Mouse (Mus musculus): ENCODE data around the gene Sorbs1.

The Sorbs1 gene

DNA sequence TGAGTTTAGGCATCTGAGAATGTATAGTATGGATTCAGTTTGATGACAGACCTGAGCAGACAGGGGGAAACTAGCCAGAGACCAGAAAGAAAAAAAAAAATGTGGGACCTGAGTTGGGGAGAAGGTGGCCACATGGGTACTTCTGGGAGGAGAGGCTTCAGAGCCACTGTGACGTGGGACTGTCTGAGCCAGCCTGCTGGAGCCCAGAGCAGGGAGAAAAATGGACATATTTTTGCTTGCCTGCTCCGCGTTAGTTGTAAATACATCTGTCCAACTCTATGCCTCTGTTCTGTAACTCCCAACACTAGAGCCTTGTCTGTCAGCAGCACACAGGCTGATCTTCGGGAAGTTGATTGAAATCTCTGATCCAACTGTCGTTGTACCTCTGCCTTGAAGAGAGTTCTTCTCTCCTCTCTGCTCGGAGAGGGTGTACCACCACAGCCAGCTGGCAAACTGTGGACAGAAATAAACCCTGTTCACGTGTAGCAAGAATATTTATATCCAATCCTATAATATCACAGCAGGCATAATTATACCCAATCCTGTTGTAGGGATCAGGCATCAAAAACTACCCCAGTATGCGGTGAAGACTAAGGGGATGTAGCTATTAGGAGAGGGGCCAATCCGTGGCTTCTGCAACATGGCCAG is 12.9 kb upstream of the Sorbs1 start:
- Histone ChIP-seq H3K36me3 (ENCODE audit: insufficient read depth, low read length) (no peaks in the 10 kb centered on the region), H3K4me1 (replicated peaks; ENCODE audit: low read depth, low read length) (no peaks in the 10 kb centered on the region), H3K27me3 (ENCODE audit: insufficient read depth, low read length) (peaks cover 7% of the 10 kb centered on the region; the same call in 1 of the 2 replicates), H3K9me3 (ENCODE audit: low read length) (no peaks in the 10 kb centered on the region), H3K4me3 (replicated peaks; ENCODE audit: low read length) (no peak overlapping the region)
- TF ChIP-seq NANOG (IDR thresholded peaks at IDR 0.05; ENCODE audit: borderline replicate concordance, low read length) (no peak), CTCF (conservative IDR thresholded peaks at IDR 0.05; ENCODE audit: low read length) (no peak), POU5F1 (IDR thresholded peaks at IDR 0.05; ENCODE audit: borderline replicate concordance, low read length) (no peak)

DNA sequence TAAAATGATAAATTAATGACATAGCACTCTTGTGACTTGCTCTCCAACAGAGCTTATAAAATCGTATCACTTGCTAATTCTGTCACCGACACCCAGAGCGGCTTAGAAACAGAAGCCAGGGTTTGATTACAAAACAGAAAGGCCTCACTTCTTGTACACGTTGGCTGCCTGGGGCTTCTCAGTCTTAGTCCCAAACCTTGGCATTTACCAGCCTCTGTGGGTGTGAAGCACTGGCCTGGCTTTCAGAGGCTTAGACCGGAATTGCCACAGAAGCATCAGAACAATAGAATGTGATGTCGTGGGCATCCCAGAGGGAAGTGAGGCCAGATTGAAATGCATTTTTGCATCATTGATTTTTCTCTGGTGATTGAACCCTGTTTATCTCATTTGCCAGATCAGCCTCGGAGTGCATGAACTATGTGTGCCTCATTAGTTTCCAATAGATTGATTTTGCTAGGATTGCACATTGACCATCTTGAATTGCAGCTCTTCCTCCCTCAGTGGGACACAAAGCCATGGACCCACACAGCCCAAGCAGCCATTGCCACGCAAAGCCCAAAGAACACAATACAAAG is 9.9 kb upstream of the Sorbs1 start:
- TF ChIP-seq NANOG (IDR thresholded peaks at IDR 0.05; ENCODE audit: borderline replicate concordance, low read length) (no peak), POU5F1 (IDR thresholded peaks at IDR 0.05; ENCODE audit: borderline replicate concordance, low read length) (no peak), CTCF (conservative IDR thresholded peaks at IDR 0.05; ENCODE audit: low read length) (no peak)
- Histone ChIP-seq H3K27me3 (ENCODE audit: insufficient read depth, low read length) (peaks cover 7% of the 10 kb centered on the region; the same call in 1 of the 2 replicates), H3K36me3 (ENCODE audit: insufficient read depth, low read length) (no peaks in the 10 kb centered on the region), H3K4me1 (replicated peaks; ENCODE audit: low read depth, low read length) (peaks cover 6% of the 10 kb centered on the region; the same call in 1 of the 2 replicates), H3K4me3 (replicated peaks; ENCODE audit: low read length) (no peak overlapping the region), H3K9me3 (ENCODE audit: low read length) (no peaks in the 10 kb centered on the region)

DNA sequence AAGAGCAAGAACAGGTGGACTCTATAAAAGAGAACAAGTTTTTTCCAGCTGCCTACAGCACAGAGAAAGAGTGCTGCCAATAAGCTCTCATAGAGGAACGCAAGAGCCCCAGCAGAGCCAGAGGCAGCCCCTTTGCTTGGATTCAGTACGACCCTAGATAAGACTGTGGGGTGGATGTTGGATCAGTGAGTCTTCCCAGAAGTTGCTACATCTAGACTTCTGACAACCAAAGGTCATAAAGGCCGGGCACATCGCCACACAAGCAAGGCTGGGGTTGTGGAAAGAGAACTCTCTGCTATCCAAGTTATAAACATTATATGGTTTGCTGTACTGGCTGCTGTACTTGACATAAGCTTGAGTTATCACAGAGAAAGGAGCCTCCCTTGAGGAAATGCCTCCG is 6.8 kb upstream of the Sorbs1 start:
- peaks cover 6% of the 10 kb centered on the region; the same call in 1 of the 2 replicates for H3K4me1 ChIP-seq (replicated peaks; ENCODE audit: low read depth, low read length)
- TF ChIP-seq NANOG (IDR thresholded peaks at IDR 0.05; ENCODE audit: borderline replicate concordance, low read length) = no peak

DNA sequence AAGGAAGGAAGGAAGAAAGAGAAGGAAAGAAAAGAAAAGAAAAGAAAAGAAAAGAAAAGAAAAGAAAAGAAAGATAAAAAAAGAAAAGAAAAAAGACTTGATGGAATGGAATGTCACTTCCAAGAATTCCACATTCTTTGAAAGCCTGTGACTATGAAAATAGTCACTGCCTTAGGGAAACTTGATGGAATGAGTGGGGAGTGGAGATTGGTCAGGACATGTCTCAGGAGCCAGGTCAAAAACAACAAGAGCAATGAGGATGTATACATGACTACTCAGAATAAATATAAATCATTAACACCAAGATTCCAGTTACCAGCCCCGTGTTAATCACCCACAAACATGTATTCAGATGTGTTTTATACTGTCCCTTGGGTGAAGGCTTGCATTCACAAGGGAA is 5.1 kb upstream of the Sorbs1 start:
- Histone ChIP-seq H3K9me3 (ENCODE audit: low read length) (no peaks in the 10 kb centered on the region), H3K4me1 (replicated peaks; ENCODE audit: low read depth, low read length) (peaks cover 20% of the 10 kb centered on the region), H3K36me3 (ENCODE audit: insufficient read depth, low read length) (no peaks in the 10 kb centered on the region), H3K27me3 (ENCODE audit: insufficient read depth, low read length) (no peaks in the 10 kb centered on the region), H3K4me3 (replicated peaks; ENCODE audit: low read length) (no peak overlapping the region)
- TF ChIP-seq POU5F1 (IDR thresholded peaks at IDR 0.05; ENCODE audit: borderline replicate concordance, low read length) = no peak
- TF ChIP-seq NANOG (IDR thresholded peaks at IDR 0.05; ENCODE audit: borderline replicate concordance, low read length) = no peak
- TF ChIP-seq CTCF (conservative IDR thresholded peaks at IDR 0.05; ENCODE audit: low read length) = no peak

More for the DNA sequence above, 6.8 kb upstream of the Sorbs1 start:
- Histone ChIP-seq H3K9me3 (ENCODE audit: low read length) (no peaks in the 10 kb centered on the region), H3K27me3 (ENCODE audit: insufficient read depth, low read length) (no peaks in the 10 kb centered on the region), H3K36me3 (ENCODE audit: insufficient read depth, low read length) (no peaks in the 10 kb centered on the region), H3K4me3 (replicated peaks; ENCODE audit: low read length) (no peak overlapping the region)

DNA sequence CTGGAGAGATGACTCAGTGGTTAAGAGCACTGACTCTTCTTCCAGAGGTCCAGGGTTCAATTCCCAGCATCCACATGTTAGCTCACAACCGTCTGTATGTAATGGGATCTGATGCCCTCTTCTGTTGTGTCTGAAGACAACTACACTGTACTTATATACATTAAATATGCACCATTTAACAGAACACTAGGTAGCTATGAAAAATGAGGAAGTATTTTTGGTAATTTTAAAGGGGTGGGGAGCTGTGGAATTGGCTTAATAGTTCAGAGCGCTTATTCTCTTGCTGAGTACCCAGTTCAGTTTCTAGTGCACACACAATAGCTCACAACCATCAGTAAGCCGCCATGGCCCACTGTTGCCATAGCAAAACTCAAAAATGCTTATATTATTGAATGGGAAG is 2.0 kb upstream of the Sorbs1 start:
- no peaks in the 10 kb centered on the region for H3K36me3 ChIP-seq (ENCODE audit: insufficient read depth, low read length)
- H3K9me3 ChIP-seq (ENCODE audit: low read length) = no peaks in the 10 kb centered on the region
- H3K4me3 ChIP-seq (replicated peaks; ENCODE audit: low read length) = no peak overlapping the region
- peaks cover 45% of the 10 kb centered on the region for H3K4me1 ChIP-seq (replicated peaks; ENCODE audit: low read depth, low read length)
- H3K27me3 ChIP-seq (ENCODE audit: insufficient read depth, low read length) = no peaks in the 10 kb centered on the region
- no peak for TF ChIP-seq CTCF (conservative IDR thresholded peaks at IDR 0.05; ENCODE audit: low read length)
- no peak for TF ChIP-seq NANOG (IDR thresholded peaks at IDR 0.05; ENCODE audit: borderline replicate concordance, low read length)
- no peak for TF ChIP-seq POU5F1 (IDR thresholded peaks at IDR 0.05; ENCODE audit: borderline replicate concordance, low read length)

DNA sequence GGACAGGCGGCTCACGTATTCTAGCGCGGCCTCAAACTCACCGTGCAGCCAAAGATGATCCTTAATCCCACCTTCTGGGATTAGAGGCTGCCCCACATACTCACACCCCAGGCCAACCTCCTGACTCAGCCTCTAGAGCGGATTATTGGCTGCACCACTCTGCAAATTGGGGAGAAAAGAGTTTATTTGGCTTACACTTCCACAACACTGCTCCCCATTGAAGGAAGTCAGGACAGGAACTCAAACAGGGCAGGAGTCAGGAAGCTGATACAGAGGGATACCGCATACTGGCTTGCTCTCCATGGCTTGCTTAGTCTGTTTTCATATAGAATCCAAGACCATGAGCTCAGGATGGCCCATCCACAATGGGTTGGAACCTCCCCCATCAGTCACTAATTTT is 797 bp upstream of the Sorbs1 start:
- Histone ChIP-seq H3K9me3 (ENCODE audit: low read length) (no peaks in the 10 kb centered on the region), H3K4me1 (replicated peaks; ENCODE audit: low read depth, low read length) (peaks cover 55% of the 10 kb centered on the region), H3K4me3 (replicated peaks; ENCODE audit: low read length) (peak overlapping the region; percentile 95), H3K36me3 (ENCODE audit: insufficient read depth, low read length) (no peaks in the 10 kb centered on the region), H3K27me3 (ENCODE audit: insufficient read depth, low read length) (no peaks in the 10 kb centered on the region)
- TF ChIP-seq POU5F1 (IDR thresholded peaks at IDR 0.05; ENCODE audit: borderline replicate concordance, low read length) = no peak
- no peak for TF ChIP-seq NANOG (IDR thresholded peaks at IDR 0.05; ENCODE audit: borderline replicate concordance, low read length)
- TF ChIP-seq CTCF (conservative IDR thresholded peaks at IDR 0.05; ENCODE audit: low read length) = no peak

DNA sequence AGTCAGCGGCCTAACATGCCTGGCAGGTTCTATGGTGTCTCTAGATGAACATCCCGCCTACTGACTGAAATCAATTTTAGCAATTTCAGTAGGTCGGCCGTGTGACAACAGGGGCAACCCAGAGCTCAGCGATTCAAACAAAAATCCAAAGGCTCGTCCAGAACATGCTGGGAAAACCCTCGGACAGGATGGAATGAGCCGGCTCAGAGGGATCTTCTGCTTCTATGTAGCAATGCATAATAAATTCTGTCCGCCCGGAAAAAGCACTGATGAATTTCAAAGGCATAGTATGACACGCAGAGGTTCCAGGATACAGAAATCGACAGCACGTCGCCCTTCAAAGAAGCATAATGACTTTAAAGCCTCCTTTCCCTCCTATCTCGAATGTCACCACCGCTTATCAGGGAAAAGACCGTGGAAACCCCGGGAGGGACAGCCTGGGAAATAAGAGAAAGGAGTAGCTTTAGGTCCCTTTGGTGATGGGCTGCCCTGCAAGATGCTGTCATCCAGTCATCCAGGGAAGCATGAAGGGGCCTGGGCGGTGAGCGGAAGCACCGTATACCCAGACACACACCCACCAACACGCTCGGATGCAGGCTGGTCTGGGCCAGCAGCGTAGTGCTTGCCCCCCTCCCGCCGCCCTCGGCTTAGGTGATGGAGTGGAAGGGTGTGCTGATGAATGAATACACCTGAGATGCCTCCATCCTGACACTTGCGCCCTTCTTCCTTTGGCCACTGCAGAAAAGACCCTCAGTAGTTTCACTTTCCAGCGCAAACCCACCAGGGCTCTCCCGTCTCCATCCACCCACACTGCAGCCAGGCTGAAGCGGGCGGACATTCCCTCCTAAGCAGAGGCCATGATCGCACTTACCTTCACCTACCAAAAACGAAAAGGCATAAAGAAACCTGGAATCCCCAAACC is 818 bp downstream of the Sorbs1 start:
- Histone ChIP-seq H3K4me1 (replicated peaks; ENCODE audit: low read depth, low read length) (peaks cover 62% of the 10 kb centered on the region), H3K9me3 (ENCODE audit: low read length) (no peaks in the 10 kb centered on the region), H3K4me3 (replicated peaks; ENCODE audit: low read length) (peak overlapping the region; percentile 95), H3K36me3 (ENCODE audit: insufficient read depth, low read length) (no peaks in the 10 kb centered on the region), H3K27me3 (ENCODE audit: insufficient read depth, low read length) (no peaks in the 10 kb centered on the region)
- TF ChIP-seq POU5F1 (IDR thresholded peaks at IDR 0.05; ENCODE audit: borderline replicate concordance, low read length) (no peak), CTCF (conservative IDR thresholded peaks at IDR 0.05; ENCODE audit: low read length) (no peak), NANOG (IDR thresholded peaks at IDR 0.05; ENCODE audit: borderline replicate concordance, low read length) (no peak)

DNA sequence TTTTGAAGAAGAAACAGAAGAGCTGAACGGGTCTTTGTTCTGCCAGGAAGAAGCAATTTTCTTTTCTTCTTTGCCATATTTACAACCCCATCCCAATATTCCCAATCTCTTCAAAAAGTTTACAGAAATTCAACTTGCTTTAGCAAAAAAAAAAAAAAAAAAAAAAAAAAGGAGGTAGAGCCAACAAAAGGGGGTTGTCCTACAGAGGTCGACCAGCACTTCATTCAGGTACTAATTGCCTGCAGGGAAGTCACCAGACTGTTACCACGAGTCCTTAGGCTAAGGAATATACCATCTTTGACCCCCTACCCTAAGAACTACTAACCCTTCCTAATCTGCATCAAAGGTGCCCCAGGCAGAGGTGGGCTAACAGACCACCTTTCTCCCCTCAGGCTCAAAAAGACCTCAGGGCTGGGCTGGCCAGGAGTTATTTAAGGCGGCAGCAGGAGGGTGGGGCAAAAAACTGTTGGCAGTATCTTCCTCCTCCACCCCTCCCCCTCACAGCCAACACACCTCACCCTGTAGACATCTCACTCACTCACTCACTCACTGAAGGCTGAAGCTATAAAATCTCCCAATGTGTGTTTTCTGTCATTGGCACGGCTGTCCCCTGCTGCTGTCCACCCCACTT is 1.8 kb downstream of the Sorbs1 start:
- Histone ChIP-seq H3K4me1 (replicated peaks; ENCODE audit: low read depth, low read length) (peaks cover 63% of the 10 kb centered on the region), H3K36me3 (ENCODE audit: insufficient read depth, low read length) (no peaks in the 10 kb centered on the region), H3K27me3 (ENCODE audit: insufficient read depth, low read length) (no peaks in the 10 kb centered on the region), H3K9me3 (ENCODE audit: low read length) (no peaks in the 10 kb centered on the region), H3K4me3 (replicated peaks; ENCODE audit: low read length) (peak overlapping the region; percentile 95)
- TF ChIP-seq CTCF (conservative IDR thresholded peaks at IDR 0.05; ENCODE audit: low read length) (no peak), POU5F1 (IDR thresholded peaks at IDR 0.05; ENCODE audit: borderline replicate concordance, low read length) (no peak), NANOG (IDR thresholded peaks at IDR 0.05; ENCODE audit: borderline replicate concordance, low read length) (no peak)

Measured in E14TG2a.4 (cell line).